Mouse (Mus musculus) neural tube, embryonic 13.5 days (tissue): Measurements from ENCODE around the gene Cald1. TPM values are rescaled to one million over a fixed set of nuclear protein-coding genes. Genes with fewer than 3 reads are reported as not detected.

ENCODE experiments used
- ATAC-seq: fragments of 200-750 bp; cut with Nextera tagmentation; 2 replicates; pipeline ENCODE4 v1.8.0; 2017; ENCODE audit warnings: low read depth, mild to moderate bottlenecking, moderate TSS enrichment, moderate library complexity
- H3K27ac ChIP-seq: fragments of 300-500 bp; sonication (generic); replicated peaks from 2 replicates; pipeline ENCODE4 v1.5.1; 2015; ENCODE audit warnings: moderate library complexity, mild to moderate bottlenecking, inconsistent platforms
- H3K27me3 ChIP-seq: fragments of 300-500 bp; sonication (generic); 2 replicates; pipeline ENCODE4 v1.6.1; 2015; ENCODE audit warnings: mild to moderate bottlenecking, inconsistent platforms
- H3K36me3 ChIP-seq: fragments of 300-500 bp; sonication (generic); 2 replicates; pipeline ENCODE4 v1.6.1; 2015; ENCODE audit warnings: mild to moderate bottlenecking, inconsistent platforms
- H3K4me1 ChIP-seq: fragments of 300-500 bp; sonication (generic); replicated peaks from 2 replicates; pipeline ENCODE4 v1.6.1; 2015; ENCODE audit warnings: inconsistent platforms
- H3K4me2 ChIP-seq: fragments of 300-500 bp; sonication (generic); 2 replicates; pipeline ENCODE4 v1.6.1; 2015; ENCODE audit warnings: inconsistent platforms, mild to moderate bottlenecking, moderate library complexity
- H3K4me3 ChIP-seq: fragments of 300-500 bp; sonication (generic); 2 replicates; pipeline ENCODE4 v1.5.1; 2015; ENCODE audit warnings: mild to moderate bottlenecking, inconsistent platforms
- H3K9ac ChIP-seq: fragments of 300-500 bp; sonication (generic); 2 replicates; pipeline ENCODE4 v1.6.1; 2015; ENCODE audit warnings: moderate library complexity, mild to moderate bottlenecking, inconsistent platforms
- H3K9me3 ChIP-seq: fragments of 300-500 bp; sonication (generic); 2 replicates; pipeline ENCODE4 v1.6.1; 2016; ENCODE audit warnings: inconsistent platforms
- WGBS: fragments of 180-500 bp; shearing (Covaris S2); methylation state at CpG from one replicate; pipeline ENCODE4 v1.1.7; 2015; 5-methylcytosine and 5-hydroxymethylcytosine counted together
- polyA plus RNA-seq: library from polyadenylated mRNA; unstranded; fragments of >200 nt; fragmentation: Nextera tagmentation; extraction: Ambion mirVana; gene quantifications from 2 replicates; pipeline ENCODE4 v1.2.1, GENCODE M21; 2015

Gene Cald1
- polyA plus RNA-seq, 1 experiment from 2014 or later: 92.0 TPM

DNA sequence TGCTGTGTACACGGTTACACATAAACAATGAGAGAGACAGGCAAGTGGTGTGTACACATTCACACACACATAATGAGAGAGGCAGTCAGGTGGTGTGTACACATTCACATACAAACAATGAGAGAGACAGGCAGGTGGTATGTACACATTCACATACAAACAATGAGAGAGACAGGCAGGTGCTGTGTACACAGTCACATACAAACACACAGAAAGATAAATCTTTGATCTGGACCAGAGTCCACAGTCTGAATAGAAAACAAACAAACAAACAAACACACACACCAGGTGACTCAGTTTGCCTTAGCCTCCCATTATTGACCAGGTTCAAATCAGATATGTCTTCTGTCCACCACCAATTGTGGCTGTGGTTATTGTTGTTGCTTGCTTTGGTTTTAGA lies 127.8 kb downstream of the Cald1 start:
- no peak overlapping the region for H3K4me3 ChIP-seq
- H3K27me3 ChIP-seq: no peaks in the 10 kb centered on the region
- no peaks in the 10 kb centered on the region for H3K9me3 ChIP-seq
- ATAC-seq: no peak
- no peak overlapping the region for H3K9ac ChIP-seq
- 64% methylated on average over 1 of the region's 1 CpGs for WGBS
- no peak overlapping the region for H3K27ac ChIP-seq
- no peaks in the 10 kb centered on the region for H3K36me3 ChIP-seq
- no peak overlapping the region for H3K4me2 ChIP-seq
- H3K4me1 ChIP-seq: peaks cover 28% of the 10 kb centered on the region; the same call in 1 of the 2 replicates

DNA sequence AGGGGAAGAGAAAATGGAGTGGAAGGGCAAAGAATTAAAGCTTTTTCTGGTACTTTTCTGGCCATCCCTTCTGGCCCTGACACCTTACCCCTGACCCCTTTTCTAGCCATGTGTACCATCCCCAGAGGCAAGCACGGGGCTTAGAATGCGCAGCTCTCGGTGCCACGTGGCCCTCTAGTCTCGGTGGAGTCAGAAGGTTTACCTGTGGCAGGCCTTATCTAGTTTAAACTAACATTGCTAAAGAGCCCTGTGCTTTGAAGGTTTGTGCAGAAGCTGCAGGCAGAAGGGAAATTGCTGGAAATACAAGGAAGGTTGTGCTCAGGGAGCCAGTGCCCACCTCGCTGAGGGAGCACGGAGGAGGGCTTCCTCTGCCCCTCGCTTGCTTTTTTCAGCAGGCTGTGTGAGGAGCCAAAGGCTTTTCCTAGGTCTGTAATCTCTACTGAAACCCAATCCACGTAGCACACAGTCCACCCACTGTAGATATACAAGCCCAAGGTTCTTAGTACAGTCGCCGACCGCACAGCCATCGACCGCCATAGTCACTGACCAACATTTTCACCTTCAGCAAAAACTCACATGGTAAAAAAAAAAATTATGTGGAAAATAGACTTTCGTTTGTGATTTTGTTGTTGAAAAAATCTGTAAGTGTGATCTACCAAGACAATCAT lies 129.2 kb downstream of the Cald1 start:
- H3K27ac ChIP-seq: no peak overlapping the region
- no peak overlapping the region for H3K4me2 ChIP-seq
- ATAC-seq: no peak
- H3K9ac ChIP-seq: no peak overlapping the region
- no peaks in the 10 kb centered on the region for H3K27me3 ChIP-seq
- no peaks in the 10 kb centered on the region for H3K9me3 ChIP-seq
- H3K36me3 ChIP-seq: no peaks in the 10 kb centered on the region
- 92% methylated on average over 15 of the region's 15 CpGs for WGBS
- H3K4me1 ChIP-seq: peaks cover 37% of the 10 kb centered on the region
- no peak overlapping the region for H3K4me3 ChIP-seq

DNA sequence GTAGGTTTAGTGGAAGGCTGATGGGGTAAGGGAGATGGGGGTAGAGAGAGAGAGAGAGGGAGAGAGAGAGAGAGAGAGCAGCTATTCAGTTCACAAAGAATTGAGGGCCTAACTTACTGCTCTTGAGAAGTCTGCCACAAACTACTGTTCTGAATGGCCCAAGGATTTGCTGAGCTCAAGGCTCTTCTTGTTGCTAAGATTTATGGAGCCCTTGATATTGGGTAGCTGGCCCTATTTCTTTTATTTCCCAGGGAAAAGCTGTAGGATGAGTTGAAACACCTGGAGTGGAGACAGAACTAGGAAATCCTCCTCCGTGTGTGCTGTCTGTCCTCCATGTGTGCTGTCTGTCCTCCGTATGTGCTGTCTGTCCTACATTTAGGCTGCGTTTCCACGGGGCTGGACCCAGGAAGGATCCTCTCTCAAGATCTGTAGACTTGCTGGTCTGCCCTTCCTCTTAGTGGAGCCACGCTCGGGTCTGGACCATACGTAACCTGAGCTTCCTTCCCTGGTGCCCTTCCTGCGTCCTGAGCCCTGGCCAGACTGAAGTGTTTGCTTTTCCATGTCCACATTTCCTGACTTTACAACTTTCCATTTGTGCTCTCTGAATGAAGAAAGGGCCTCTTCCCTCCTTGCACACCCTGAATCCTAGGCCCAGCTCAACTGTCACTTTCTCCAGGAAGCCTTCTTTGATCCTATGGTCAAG lies 131.3 kb downstream of the Cald1 start:
- no peak overlapping the region for H3K4me3 ChIP-seq
- no peak overlapping the region for H3K4me2 ChIP-seq
- 74% methylated on average over 8 of the region's 8 CpGs for WGBS
- H3K9ac ChIP-seq: no peak overlapping the region
- H3K4me1 ChIP-seq: peaks cover 37% of the 10 kb centered on the region
- H3K27ac ChIP-seq: no peak overlapping the region
- H3K36me3 ChIP-seq: no peaks in the 10 kb centered on the region
- no peak for ATAC-seq
- H3K9me3 ChIP-seq: no peaks in the 10 kb centered on the region
- H3K27me3 ChIP-seq: no peaks in the 10 kb centered on the region

DNA sequence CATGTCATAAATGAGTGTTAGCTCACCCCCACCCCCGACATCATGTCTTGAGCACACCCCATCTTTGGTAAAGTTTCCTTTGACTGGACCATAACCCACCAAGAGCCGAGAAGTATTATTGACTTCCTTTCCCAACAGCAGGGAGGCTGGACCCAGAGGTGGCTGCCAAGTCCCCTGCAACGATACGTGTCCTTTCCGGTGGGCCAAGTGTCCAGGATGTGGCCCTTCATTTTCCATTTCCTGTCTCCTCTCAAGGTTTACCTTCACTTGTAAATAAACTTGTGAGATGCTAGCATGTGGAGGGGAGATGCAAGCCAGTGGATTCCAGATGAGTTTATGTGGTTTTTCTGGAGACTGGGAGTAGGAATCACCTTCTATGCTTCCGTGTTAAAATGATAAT lies 132.7 kb downstream of the Cald1 start:
- H3K36me3 ChIP-seq: no peaks in the 10 kb centered on the region
- H3K4me2 ChIP-seq: no peak overlapping the region
- H3K27ac ChIP-seq: no peak overlapping the region
- no peaks in the 10 kb centered on the region for H3K27me3 ChIP-seq
- no peak overlapping the region for H3K4me3 ChIP-seq
- ATAC-seq: no peak
- H3K9ac ChIP-seq: no peak overlapping the region
- WGBS: 80% methylated on average over 6 of the region's 6 CpGs
- no peaks in the 10 kb centered on the region for H3K9me3 ChIP-seq
- peaks cover 37% of the 10 kb centered on the region for H3K4me1 ChIP-seq

DNA sequence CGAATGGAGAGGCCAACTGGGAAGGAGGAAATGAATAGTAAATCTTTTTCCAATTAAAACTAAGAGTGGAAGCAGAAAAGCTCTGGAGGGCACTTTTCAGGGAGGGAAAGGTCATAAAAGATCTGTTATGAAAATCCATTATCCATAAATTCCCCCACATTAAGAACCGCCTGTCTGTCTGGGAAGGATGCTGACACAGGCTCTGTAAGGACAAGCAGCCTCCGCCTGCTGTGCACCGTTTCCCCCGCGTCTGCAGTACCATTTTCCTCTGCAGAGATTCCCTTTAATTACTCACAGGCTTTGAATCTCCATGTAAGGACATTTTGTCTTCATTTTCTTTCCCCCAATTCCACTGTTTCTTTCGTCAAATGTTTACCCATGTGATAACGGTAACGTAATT lies 133.2 kb downstream of the Cald1 start:
- H3K27ac ChIP-seq: no peak overlapping the region
- H3K9me3 ChIP-seq: no peaks in the 10 kb centered on the region
- no peak overlapping the region for H3K4me2 ChIP-seq
- H3K4me3 ChIP-seq: no peak overlapping the region
- H3K4me1 ChIP-seq: peaks cover 34% of the 10 kb centered on the region
- H3K36me3 ChIP-seq: no peaks in the 10 kb centered on the region
- 47% methylated on average over 9 of the region's 9 CpGs for WGBS
- ATAC-seq: peak; percentile 56; the same call in 1 of the 2 replicates
- no peaks in the 10 kb centered on the region for H3K27me3 ChIP-seq
- no peak overlapping the region for H3K9ac ChIP-seq

DNA sequence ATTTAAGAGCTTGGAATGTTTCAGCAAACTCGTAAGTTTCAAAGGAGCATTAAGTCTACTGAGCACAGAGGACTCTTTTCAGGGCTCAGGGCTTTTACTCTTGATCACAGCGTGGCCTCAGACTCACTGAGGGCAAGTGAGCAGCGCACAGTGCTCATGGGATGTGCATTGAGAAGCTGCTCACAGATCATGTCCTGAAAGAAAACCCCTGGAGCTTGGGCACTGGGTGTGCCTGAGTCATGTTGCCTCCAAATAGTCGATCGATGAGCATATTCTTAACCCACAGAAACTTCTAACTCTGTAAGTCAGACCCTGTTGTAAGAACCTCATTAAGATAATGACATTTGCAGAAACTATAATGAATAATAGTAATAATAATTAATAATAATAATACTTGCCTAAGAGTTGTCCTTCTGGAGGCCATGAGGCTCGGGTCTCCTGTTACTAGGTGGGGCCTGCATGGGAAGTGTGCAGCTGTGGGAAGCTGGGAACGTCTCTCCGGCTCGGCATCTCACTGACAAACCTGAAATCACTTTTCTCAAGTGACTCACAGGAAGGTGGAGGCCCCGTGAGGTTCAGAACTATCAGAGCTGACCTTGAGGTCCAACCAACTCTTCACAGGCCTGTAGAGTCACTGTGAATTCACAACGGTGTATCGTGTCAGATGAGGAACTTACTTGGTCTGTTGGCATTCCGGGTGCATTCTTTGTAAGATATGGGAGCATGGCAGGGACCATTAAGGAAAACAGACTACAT lies 136.8 kb downstream of the Cald1 start:
- Histone ChIP-seq H3K27ac (no peak overlapping the region), H3K4me3 (no peak overlapping the region), H3K9ac (no peak overlapping the region), H3K36me3 (no peaks in the 10 kb centered on the region), H3K9me3 (no peaks in the 10 kb centered on the region), H3K4me2 (no peak overlapping the region), H3K27me3 (no peaks in the 10 kb centered on the region), H3K4me1 (peaks cover 18% of the 10 kb centered on the region)
- ATAC-seq: no peak
- WGBS: 86% methylated on average over 13 of the region's 13 CpGs

DNA sequence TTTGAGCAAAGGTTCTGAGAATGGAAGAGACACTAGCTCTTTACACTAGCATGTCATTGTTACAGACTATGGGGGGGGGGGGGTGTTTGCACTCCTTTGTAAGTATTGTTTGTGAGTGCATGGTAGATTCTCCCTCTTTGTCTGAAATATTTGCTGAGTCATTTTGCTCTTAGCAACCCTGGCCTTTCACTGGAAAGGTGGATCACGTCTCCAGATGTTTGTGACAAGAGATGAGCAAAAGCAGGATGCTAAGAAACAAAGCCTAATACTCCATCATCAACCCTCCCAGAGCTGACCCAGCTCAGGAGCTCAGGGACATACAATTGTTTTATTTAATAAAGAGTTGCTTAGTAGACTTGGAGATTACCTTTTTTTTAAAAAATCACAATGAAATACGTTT lies 138.6 kb downstream of the Cald1 start:
- H3K4me3 ChIP-seq: no peak overlapping the region
- no peak overlapping the region for H3K9ac ChIP-seq
- peaks cover under 1% of the 10 kb centered on the region for H3K4me1 ChIP-seq
- no peak for ATAC-seq
- no peaks in the 10 kb centered on the region for H3K9me3 ChIP-seq
- H3K4me2 ChIP-seq: no peak overlapping the region
- H3K27ac ChIP-seq: no peak overlapping the region
- H3K36me3 ChIP-seq: no peaks in the 10 kb centered on the region
- WGBS: 70% methylated on average over 2 of the region's 2 CpGs
- no peaks in the 10 kb centered on the region for H3K27me3 ChIP-seq

DNA sequence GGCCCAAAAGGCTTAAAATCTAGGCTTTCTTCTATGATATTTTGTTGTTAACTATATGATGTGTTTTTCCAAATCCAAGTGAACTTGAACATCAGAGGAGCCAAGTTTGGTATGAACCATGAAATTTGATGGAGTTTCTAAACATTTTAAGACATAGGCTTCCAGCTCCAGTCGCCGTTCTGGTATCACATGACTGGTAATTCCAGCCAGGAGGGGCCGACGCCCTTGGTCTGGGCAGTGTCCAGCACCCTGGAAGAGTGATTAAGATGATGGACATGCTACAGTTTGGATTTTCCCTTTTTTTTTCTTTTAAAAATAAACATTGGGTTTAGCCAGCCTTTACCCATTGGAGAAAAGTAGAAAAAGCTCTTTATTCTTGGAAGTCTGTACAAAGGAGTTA lies 145.6 kb downstream of the Cald1 start:
- Histone ChIP-seq H3K27ac (no peak overlapping the region), H3K36me3 (peaks cover 13% of the 10 kb centered on the region; the same call in 1 of the 2 replicates), H3K4me2 (no peak overlapping the region), H3K9me3 (no peaks in the 10 kb centered on the region), H3K4me3 (no peak overlapping the region), H3K4me1 (no peaks in the 10 kb centered on the region), H3K9ac (no peak overlapping the region), H3K27me3 (no peaks in the 10 kb centered on the region)
- ATAC-seq: no peak
- WGBS: 84% methylated on average over 4 of the region's 4 CpGs

DNA sequence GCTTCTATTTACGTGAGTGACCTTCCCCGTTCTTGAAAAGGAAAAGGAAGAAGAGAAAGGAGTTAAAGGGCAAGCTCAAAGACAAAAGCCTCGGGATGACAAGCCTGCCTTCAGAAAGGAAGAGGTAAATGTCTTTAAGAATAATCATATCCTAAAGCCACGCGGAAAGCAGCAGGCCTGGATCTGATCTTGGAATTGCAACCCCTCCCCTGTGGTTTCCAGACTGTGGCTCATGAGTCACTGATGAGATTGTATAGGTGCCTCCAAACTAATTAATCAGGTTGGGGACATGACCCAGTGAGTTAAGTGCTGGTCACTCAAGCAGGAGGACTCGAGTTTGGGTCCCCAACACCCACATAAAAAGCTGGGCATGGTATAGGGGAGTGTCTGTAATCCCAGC lies 149.5 kb downstream of the Cald1 start:
- Histone ChIP-seq H3K4me3 (no peak overlapping the region), H3K9me3 (no peaks in the 10 kb centered on the region), H3K9ac (no peak overlapping the region), H3K4me2 (no peak overlapping the region), H3K27me3 (no peaks in the 10 kb centered on the region), H3K4me1 (no peaks in the 10 kb centered on the region), H3K27ac (no peak overlapping the region), H3K36me3 (peaks cover 13% of the 10 kb centered on the region; the same call in 1 of the 2 replicates)
- WGBS: 83% methylated on average over 6 of the region's 6 CpGs
- no peak for ATAC-seq

DNA sequence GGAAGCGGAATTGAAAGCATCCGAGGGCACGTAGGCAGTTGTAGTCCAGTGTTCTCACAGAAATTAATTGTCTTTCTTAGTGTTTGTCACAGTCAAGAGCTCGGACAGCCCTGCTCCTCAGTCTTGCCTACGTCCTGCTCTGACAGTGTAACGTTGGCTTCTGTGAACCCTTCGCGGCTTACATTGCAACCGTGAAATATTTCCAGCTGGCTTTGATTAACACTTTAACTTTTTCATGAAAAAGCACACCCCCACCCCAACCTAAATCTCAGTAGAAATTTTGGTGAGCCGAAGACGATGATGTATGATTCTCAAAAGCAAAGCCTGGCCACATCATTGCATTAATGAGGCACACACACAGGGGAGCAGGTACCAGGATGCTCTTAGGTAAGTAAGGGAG lies 150.3 kb downstream of the Cald1 start:
- H3K9me3 ChIP-seq: no peaks in the 10 kb centered on the region
- no peaks in the 10 kb centered on the region for H3K4me1 ChIP-seq
- H3K4me3 ChIP-seq: no peak overlapping the region
- peaks cover 10% of the 10 kb centered on the region; the same call in 1 of the 2 replicates for H3K36me3 ChIP-seq
- H3K27ac ChIP-seq: no peak overlapping the region
- H3K27me3 ChIP-seq: no peaks in the 10 kb centered on the region
- WGBS: 93% methylated on average over 11 of the region's 11 CpGs
- no peak overlapping the region for H3K9ac ChIP-seq
- no peak overlapping the region for H3K4me2 ChIP-seq
- no peak for ATAC-seq

DNA sequence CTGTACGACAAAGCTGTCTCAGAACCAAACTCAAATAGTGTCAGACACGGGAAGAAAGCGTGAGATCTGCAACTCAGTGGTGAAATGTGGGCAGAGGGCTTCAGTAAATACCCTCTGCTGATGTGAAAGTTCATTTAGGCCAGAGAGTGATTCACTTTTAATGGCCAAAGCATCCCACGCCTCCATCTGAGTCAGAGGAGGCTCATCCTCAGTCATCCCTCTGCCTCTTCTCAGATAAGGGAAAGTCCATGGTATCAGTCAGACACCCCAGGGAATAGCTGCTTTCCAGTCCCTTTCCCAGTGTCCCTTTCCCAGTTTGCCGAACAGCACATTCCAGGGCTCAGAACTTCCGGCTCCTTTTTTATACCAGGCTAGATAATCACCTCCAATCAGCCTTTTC lies 151.2 kb downstream of the Cald1 start:
- 82% methylated on average over 6 of the region's 6 CpGs for WGBS
- Histone ChIP-seq H3K4me1 (no peaks in the 10 kb centered on the region), H3K4me3 (no peak overlapping the region), H3K4me2 (no peak overlapping the region), H3K9ac (no peak overlapping the region), H3K9me3 (no peaks in the 10 kb centered on the region), H3K27me3 (no peaks in the 10 kb centered on the region), H3K36me3 (peaks cover 10% of the 10 kb centered on the region; the same call in 1 of the 2 replicates), H3K27ac (no peak overlapping the region)
- ATAC-seq: no peak

DNA sequence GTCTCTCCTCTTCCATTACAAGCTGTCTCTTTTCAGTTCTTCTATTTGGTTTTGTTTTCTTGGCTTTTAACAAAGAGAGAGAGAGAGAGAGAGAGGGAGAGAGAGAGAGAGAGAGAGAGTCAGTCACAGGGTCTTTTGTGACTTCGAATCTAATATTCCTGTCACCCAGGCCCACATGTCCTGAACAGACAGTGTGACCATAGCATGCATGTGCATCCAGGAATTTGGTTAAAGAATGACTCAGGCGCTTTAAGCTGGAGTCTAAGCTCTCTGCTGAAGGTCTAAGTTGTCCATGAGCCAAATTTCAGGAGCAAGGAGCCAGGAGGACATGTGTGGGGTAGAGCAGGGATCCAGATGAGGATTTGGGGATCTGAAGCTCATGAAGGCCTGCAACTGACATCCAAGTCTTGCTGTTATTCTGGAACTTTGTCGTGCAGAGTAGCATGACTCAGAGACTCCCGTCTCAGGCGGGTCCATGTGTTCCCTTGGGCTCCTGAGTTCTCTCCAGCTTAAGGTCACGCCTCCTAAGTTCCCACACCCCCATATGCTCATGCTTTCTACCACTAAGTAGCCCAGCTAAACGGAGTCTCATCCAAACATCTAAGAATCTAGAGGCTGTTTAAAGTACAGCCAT lies 152.3 kb downstream of the Cald1 start:
- ATAC-seq: no peak

More for the DNA sequence above, 152.3 kb downstream of the Cald1 start:
- Histone ChIP-seq H3K4me3 (no peak overlapping the region), H3K27ac (no peak overlapping the region), H3K4me1 (no peaks in the 10 kb centered on the region), H3K4me2 (no peak overlapping the region), H3K9me3 (no peaks in the 10 kb centered on the region), H3K27me3 (no peaks in the 10 kb centered on the region), H3K9ac (no peak overlapping the region), H3K36me3 (peaks cover 6% of the 10 kb centered on the region; the same call in 1 of the 2 replicates)
- WGBS: 81% methylated on average over 7 of the region's 7 CpGs
